Mouse (Mus musculus): Measurements from ENCODE around the gene Axl. TPM values are rescaled to one million over a fixed set of nuclear protein-coding genes. Genes with fewer than 3 reads are reported as not detected.

The Axl gene
- polyA plus RNA-seq (2012): 0.03 TPM in 1 of 2 replicates, not detected in the other

DNA sequence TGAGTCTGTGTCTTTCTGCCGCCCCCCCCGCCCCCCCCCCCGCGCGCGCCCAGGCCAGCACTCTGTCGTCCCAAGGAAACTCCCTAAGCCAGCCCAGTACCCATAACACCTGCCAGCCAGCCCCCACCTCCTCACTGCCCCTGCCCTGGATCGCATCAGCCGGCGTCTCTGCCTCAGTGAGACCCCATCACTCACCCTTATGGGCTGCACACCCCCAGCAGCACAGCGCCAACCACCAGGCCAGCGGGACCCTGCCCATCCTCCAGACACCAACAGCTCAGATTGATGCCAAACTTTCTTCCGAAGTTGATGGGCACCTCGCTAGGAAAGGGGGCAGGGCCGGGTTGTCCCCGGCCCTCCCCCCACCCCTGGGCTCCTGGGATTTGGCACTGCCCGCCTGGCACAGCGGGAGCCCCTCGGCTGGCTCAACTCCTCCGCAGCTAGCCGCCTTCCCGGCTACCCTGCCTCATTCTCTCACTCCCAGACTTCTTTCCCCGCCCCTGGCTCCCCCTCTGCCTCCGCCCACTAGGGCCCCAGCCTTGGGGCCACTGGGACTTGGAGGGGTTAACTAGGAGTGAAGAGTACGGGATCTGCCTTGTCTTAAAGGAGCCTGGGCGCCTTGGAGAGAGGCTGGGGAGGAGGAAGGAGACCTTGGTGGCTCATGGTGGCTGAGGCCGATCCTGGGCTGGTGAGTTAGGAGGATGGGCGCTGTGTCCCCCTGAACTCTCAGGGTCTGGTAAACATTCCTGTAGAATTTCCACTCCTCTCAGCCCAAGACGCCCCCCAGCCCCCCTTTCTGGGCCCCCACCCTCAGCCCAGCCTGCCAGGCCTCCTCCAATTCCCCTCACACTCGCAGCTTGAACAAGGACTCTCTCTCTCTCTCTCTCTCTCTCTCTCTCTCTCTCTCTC lies at the start of gene Axl:
Gene Axl, minus strand, starts transcription at position 486 of the 909 bp plus-strand sequence.
- TF ChIP-seq GATA1 (IDR thresholded peaks at IDR 0.05; ENCODE audit: low read length): no peak

DNA sequence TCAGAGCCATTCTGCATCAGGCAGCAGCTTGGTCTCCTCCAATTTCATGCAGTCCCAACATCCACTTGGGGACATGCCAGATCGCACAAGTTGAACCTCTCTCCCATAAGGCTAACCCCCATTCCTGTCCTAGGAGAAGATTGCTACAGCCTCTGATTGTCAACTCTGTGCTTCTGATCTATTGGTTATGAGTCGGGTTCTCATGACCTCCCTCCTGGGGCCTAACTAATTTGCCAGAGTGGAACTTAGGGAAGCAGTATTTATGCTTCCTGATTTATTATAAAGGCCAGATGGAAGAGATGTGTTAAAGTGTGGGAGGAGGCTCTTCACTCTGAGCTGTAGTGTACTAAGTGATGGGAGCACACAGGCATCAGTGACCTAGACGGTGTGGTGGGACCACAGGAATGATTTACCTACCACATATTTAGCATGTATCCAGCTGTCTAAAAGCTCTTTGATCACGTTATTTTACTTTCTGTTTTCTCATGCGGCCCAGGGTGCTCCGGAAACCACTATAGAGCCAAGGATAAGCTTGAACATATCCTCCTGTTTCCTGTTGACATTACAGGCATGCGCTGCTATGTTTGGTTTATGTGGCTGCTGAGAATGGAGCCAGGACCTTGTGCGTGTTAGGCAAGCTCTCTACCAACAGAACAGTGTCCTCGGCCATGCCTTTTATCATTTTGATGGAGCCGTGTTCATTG lies 46.8 kb upstream of the Axl start:
- no peak for TF ChIP-seq GATA1 (IDR thresholded peaks at IDR 0.05; ENCODE audit: low read length)

DNA sequence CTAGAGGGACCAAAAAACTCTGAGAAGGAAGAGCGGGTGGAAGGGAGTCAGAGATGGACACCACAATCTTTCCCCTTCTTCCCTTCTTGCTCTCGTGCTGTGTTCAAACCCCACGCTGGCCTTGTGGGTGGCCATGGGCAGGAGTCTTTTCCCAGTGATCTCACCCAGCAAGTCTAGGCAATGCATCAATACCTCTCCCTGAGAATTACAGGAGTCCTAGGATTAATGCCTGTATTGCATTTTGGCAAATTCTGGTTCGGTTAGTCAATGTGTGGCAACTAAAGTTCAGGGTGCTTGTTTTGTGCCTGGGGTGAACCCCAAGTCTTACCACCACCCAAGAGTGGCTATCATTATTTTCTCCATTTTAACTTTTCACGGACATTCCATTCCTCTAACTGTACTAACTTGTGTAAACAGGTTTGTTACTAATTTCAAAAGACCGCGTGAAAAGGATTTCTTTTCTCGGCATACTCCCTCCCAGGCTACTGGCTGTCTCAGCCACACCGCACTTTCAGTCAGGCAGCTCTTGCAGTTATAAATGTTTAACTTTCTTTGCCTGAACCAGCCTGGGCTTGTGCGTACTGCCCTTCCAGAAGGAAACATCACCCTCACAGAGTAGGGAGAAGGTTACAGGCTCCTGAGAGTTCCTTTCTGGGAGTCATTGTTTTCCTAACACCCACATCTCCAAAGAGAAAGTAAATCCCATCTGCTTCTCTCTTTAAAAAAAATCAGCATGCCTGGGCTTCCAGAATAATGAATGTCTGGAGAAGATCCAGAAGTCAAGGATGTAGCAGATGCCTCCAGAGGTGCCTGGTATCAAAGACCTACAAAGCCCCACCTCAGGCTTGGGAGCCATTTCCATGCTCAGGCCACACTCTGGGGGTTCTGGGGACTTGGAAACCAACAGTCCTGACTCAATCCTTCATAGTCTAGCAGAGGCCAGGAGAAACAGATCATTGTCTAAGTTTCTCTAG lies 43.3 kb upstream of the Axl start:
- no peak for TF ChIP-seq GATA1 (IDR thresholded peaks at IDR 0.05; ENCODE audit: low read length)

- no peak for TF ChIP-seq GATA1 (IDR thresholded peaks at IDR 0.05; ENCODE audit: low read length)
These were observed 41.7 kb upstream of the Axl start for GRCm38 (mm10) chr7:25830251-25830650.

DNA sequence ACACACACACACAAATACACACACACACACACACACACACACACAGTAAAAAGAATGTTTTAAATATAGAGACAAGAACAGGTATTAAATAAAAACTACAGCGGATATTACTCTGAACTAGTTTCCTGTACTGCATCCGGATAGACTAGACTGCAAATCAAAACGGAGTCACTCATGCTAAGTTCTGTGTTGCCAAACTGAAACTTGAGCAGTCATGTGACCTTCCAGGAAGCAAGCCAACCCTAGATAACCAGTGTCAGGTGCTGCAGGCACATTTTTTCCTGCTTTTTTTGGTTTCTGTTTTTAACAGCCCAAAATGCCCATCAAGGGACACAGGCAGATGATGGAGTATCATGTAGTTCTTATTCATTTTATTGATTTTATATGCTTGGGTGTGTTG lies 38.7 kb upstream of the Axl start:
- TF ChIP-seq GATA1 (IDR thresholded peaks at IDR 0.05; ENCODE audit: low read length): no peak

DNA sequence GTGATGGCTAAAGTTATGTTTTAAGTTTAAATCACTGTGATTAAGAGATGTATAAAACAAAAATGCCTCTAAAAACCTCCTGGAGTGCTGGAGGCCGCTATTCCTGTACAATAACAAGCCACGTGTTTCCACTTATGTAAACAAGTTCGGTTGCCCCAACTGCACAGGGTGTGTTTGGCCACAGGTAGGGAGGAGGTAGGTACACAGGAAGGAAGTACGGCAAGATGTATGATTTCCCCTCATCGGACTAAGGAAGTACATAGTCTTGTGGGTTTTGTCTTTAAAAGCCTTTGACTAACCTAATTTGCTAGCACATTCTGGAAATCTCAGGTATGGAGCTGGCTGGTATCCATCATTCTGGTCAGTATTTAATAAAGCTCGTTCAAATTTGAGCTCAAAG lies 37.5 kb upstream of the Axl start:
- TF ChIP-seq GATA1 (IDR thresholded peaks at IDR 0.05; ENCODE audit: low read length): no peak

DNA sequence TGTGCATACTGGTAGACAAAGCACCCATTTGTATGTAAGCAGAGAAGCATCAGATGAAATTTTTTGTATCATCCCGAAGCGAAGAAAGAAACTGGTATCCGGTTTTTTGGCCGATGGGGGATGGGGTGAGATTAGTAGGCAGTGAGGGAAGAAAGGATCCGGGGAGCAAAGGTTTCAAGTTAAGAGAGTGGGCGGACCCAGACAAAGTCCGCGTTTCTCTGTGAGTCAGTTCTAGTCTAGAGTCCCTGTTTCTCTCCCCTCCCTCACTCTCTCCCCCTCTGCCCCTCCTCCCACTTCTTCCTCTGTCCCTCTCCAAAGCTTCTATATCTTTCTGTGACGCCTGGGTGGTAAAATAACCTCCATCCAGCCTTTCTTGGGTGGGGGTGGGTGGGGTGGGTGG lies 36.5 kb upstream of the Axl start:
- TF ChIP-seq GATA1 (IDR thresholded peaks at IDR 0.05; ENCODE audit: low read length): no peak

GRCm38 (mm10) chr7:25816241-25816919 lies 27.9 kb upstream of the Axl start, which contains the start of gene Cyp2s1:
TSS of gene Cyp2s1 (minus strand) at chr7:25816913.
- no peak for TF ChIP-seq GATA1 (IDR thresholded peaks at IDR 0.05; ENCODE audit: low read length)

DNA sequence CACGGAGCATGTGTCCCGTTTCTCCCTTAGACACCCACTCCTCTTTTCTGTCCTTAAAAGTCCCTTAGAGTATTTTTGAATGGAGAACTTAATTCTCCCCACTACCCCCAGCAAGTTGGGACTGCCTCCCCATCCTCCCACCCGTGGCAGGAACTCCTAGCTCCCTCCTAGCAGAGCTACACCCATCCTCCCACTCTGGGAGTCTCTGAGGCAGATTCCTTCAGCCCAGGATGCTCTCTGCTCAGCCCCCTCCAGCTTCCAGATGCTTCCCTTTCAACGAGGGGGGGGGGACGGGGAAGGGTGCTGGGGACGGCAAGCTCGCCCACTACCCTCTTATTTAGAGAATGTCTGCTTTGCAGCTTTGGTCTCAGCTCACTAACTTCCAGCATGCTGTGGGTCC lies 27.1 kb upstream of the Axl start:
- TF ChIP-seq GATA1 (IDR thresholded peaks at IDR 0.05; ENCODE audit: low read length): no peak

GRCm38 (mm10) chr7:25814711-25815110 lies 26.2 kb upstream of the Axl start:
- TF ChIP-seq GATA1 (IDR thresholded peaks at IDR 0.05; ENCODE audit: low read length): no peak

GRCm38 (mm10) chr7:25812195-25812594 lies 23.7 kb upstream of the Axl start:
- TF ChIP-seq GATA1 (IDR thresholded peaks at IDR 0.05; ENCODE audit: low read length): no peak

DNA sequence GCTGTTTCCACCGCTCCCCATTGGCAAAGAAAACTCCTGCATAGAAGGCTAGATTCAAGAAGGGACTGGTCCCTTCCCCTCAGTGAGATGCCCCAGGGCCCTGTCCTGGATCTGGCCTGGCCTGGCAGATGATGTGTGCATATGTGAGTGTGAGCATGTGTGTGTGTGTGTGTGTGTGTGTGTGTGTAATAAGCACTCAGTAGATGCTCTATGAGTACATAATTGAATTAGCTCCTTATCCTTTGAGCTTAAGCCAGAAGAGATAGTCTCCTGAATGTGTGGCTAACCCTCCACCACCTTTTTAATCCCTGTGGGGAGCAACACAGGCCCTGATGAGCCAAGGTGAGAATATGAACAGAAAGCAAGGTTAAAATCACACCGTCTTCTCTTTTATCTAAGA lies 23.2 kb upstream of the Axl start:
- TF ChIP-seq GATA1 (IDR thresholded peaks at IDR 0.05; ENCODE audit: low read length): no peak

DNA sequence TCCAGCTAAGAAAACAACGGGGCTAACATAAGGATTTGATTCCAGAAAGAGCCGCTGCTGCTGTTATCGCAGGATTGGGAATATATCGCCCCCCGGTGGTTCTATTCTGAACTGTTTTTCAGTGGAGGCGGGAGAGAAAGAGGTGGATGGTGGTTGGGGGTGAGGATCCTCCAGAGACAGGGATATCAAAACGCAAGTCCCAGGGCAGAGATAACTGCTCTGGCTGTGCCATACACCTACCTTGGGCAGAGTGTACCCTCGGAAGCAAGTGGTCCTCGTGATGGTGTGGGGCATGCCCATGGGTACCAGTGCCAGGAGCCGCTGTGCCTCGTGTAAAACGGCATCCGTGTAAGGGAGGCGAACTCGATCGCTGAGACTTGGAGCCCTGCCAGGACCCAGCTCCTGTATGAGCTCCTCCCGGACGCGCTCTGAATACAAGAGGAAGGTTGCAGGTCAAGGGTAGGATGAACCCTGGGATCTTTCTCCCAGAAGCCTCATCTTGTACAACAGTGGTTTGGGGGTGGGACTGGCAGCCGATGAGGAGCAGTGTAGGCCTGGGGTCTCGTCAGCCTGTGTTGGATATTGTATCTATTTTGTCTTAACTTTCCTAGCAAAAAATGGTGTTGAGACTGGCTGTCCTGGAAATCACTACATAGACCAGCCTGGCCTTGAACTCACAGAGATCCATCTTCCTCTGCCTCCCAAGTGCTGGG lies 17.3 kb upstream of the Axl start:
- TF ChIP-seq GATA1 (IDR thresholded peaks at IDR 0.05; ENCODE audit: low read length): no peak

GRCm38 (mm10) chr7:25804792-25805191 lies 16.3 kb upstream of the Axl start:
- no peak for TF ChIP-seq GATA1 (IDR thresholded peaks at IDR 0.05; ENCODE audit: low read length)
